Mouse (Mus musculus) bone marrow, adult 2 months (tissue): ENCODE measurements around the gene Camta2.

ENCODE experiments used
- CTCF ChIP-seq: fragments of 200-500 bp; IDR thresholded peaks from 2 replicates; pipeline ENCODE4 v1.5.1; 2011; ENCODE audit warnings: low read length, control low read depth; ENCODE audit not compliant: control insufficient read depth, insufficient read depth
- POLR2A ChIP-seq: fragments of 200-500 bp; IDR thresholded peaks from 2 replicates; pipeline ENCODE4 v1.6.1; 2011; ENCODE audit warnings: low read depth, mild to moderate bottlenecking, control low read depth, low read length, borderline replicate concordance; ENCODE audit not compliant: control insufficient read depth

DNA sequence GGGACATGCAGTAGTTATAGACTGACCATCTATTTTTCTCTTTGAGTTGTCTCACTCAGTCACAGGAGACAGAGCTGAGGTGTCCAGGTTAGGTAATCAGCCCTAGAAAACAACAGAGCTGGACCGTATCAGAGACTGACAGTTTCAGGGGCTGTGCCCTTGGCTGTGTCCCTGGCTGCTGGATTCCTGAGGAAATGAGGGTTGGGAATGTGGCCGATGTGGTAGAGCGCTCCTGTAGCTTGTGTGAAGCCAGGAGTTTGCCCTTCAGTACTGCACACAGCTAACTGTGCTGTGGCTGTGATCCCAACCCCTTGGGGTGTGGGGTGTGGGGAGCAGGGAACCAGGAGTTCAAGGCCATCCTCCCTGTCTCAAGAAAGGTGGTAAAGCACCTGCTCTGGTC, 33.2 kb upstream of the Camta2 start:
- TF ChIP-seq CTCF (no peak), POLR2A (no peak)
